Mouse (Mus musculus) liver (tissue): Measurements from ENCODE around the gene Flywch2.

ENCODE experiments used
- DNase-seq: peaks from one replicate; pipeline ENCODE4 v3.0.0-alpha.2; 2020; ENCODE audit warnings: mixed read lengths

Flywch2 gene

DNA sequence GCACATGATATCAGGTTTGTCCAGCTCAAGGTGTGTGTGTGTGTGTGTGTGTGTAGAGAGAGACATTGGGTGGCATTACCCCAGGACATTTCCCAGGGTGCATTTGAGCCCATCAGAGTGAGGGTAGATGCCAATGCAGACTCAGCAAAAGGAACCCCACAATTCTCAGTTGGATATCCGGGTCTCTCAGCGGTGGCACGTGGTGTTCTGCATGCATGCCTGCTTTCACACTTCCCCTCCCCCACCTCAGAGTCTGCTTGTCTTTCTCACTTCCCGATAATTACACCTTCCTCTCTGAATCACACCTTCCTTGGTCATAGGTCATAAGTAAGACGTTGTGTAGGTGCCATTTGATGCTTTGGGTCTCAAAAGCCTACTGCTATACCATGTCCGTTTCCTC is 37.9 kb downstream of the Flywch2 start:
- no peak for DNase-seq

DNA sequence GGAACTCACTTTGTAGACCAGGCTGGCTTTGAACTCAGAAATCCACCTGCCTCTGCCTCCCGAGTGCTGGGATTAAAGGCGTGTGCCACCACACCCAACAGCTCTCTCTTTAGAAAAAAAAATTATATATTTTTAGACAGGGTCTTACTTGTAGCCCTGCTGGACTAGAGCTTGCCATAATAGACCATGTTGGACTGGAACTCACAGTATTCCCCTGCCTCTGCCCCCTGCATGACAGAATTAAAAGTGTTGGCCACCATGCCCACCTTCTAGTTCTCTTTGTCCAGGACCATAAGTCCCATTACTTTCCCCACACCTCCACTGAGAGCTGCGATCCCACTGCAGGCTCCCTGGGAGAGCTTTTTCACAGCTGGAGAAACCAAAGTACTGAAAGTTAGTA is 38.4 kb downstream of the Flywch2 start:
- no peak for DNase-seq

DNA sequence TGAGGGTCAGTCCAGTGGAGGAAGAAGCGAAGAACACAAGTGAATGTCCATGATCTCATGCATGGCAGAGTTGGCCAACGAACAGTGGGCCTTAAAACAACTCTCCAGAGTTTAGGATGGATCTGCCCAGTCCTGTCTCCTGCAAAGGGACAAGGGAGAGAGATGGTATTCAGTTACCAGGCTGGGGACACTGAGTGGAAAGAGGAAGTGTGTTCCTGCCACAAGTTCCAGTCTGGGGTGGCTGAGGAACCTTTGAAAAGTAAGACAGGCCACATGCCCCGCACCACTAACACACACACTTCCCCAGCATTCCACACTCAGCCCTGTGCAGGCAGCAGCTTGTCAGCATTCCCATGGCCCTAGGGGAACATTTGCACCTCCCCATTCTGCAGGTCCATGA is 39.1 kb downstream of the Flywch2 start:
- no peak for DNase-seq

DNA sequence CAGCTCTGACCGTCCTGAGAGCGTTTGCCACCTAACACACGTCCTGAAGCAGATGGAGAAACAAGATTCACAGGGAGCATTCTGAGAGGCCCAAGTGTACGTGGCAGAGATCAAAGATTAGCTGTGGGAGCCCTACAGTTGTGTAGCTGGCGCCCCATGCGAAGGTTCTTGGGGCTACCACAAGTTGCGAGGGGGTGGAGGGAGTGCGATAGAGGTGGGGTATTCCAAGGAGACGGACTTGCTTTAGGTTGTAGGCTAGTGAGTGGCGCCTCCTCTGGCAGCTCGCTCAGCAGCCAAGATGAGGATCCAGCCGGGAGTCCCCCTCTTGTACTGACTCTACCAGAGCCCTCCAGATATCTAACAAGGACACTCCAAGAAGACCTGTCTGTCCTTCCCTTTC is 39.6 kb downstream of the Flywch2 start:
- DNase-seq: no peak

DNA sequence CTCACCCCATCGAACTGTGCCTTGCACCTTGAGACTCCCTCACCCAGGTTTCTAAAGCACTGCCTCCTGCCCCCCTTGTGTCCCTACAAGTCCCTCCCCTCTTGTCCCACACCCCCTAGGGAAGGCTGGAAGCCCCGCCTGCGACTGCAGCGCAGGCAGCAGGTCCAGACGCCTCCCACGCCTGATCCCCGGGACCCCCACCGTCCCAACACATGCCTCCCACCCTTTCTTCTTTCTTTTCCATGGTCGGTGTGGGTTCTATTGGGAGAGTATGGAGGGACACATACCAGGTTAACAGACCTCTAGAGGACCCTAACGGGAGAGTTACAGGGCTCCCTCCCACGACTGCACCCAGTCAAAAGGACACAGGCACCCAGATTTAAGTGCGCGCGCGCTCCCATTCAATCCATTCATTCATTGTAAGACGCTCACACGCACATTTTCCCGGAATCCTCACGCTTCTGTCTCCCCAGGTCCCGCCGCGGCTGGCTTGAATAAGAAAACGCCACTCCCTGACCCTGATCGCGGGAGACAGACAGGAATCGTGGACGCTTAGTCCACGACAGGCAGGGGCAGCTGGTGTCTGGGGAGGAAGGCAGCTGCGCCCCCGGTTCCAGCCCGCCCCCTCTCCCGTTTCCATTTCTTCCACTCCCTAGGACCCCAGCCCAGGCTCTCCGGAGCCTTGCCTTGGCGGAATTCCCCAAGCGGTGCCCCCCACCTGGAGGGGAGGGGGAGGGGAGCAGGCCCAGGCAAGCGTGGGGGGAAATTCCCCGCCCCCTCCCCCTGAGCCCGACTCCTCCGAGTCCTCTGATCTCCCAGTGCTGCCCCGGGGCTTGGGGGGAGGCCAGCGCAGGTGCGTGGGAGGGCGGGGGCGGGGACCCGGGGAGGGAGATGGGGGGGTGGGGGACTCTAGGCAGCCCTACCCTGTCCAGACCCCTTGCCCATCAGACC is 40.3 kb downstream of the Flywch2 start, which contains the start of gene Kremen2:
TSS of gene Kremen2 (minus strand) at position 533 of the 951 bp plus-strand sequence.
- DNase-seq: no peak

DNA sequence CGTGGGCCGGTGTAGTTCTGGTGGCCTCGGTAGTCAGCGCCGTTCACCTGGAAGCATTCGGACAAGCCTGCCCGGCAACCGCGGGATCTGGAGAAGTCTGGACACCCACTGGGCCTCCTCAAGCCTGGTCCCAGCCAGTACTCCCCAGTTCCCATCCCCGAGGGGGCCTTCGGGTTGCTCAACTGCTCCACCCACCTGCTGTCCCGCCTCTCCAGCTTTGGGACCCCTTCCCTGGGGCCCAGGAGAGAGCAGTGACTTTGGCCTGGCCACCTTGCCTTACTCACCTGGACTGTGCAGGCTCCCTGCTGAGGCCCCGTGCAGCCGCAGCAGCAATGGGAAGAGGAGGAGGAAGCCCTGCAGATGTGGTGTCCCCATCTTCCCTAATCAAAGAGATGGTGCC is 41.2 kb downstream of the Flywch2 start:
- DNase-seq: no peak

DNA sequence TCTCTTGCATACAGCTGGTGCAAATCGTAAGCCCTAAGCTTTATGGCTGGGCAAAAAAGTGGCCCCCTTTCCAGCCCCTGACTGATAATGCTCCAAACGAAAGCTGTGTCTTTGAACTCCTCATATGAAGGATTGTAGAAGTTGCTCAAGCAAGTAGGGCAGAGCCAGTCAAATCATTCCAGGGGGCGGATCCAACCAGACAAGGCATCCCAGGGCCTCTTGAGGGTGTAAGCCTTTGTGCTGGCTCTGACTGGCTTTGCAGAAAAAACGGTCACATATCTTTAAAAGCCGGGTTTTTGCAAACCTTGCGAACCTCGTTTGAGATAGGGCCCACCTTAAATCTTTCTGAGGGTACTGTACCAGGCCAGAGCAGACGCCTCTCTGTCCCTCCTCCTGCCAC is 41.8 kb downstream of the Flywch2 start:
- DNase-seq: no peak

DNA sequence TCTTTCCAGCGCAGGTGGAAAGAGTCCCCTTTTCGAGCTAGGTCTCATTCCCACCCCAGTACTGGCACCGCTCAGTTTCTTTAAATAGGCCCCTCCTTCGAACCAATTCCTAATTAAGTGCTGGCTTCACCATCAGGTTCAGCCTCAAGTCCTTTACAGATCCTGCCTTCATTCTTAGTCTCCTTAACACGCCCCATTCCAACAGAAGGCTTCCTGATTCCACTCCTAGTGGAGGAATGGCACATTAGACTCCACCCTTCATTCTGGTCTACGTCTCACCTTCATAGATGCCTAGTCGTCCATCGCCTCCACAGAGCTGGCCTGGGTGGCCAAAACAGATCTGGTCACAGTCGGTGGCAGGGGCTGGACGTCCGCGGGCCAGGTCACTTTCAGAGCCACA is 42.9 kb downstream of the Flywch2 start:
- no peak for DNase-seq

DNA sequence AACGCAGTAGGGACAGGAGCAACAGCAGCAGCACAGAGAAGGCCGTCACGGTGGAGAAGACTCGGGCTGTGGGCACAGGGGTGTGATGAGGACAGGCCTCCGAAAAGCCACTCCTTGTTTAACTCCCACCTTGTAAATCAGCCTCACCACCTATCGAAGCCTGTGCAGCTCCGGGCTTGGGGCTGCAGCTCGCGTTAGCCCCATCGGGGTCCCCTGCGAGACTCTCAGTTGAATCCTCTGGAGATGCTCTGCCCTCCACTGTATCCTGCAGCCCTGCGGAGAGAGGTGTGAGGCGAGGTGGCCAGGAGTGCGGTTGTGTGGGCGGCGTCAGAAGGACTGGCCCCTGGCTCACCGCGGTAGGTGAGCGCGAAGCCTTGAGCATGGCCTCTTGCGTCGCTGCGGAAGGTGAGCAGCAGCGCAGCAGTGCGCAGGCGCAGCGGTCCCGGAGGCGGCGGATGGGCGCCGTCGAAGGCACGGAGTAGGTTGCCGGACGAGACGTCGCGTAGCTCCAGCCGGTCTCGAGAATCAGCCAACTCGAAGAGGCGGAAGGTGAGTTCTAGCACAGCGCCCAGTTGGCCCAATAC is 43.6 kb downstream of the Flywch2 start:
- DNase-seq: no peak

DNA sequence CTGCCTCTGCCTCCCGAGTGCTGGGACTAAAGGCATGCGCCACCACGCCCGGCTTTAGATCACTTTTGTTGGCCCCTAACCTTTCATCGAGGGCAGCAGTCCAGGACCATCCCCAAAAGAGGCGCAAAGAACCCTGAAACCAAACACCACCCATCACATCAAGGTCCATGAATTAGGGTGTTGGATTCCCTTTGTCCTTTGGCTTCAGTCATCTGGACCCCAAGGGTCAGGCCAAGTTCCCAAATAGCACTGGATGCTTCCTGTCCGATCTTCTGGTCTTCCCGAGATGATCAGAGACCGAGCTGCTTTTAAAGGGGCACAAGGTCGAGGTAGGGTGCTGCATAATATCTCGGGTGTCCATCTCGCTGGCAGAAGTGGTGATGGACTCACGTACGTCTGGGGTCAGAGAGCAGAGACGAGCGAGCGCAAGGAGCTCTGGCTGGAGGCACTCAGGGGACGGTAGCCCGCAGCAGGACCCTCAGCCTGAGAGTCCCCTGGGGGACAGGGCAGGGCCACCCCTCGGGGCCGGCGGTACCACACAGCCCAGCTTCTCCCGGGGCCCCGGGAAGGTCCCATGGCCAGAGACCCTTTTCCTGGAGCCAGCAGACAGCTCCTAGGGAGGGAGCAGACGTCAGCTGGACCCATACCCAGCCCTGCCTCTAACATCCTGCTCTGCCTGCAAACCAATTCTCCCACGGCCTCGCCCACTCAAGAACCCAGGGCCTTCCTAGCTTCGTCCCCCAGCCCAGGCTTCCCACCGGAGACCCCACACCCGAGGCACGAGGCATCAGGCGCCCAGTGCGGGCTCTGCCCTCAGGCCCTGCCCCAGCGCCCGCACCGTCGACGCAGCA is 44.3 kb downstream of the Flywch2 start:
- DNase-seq: no peak

DNA sequence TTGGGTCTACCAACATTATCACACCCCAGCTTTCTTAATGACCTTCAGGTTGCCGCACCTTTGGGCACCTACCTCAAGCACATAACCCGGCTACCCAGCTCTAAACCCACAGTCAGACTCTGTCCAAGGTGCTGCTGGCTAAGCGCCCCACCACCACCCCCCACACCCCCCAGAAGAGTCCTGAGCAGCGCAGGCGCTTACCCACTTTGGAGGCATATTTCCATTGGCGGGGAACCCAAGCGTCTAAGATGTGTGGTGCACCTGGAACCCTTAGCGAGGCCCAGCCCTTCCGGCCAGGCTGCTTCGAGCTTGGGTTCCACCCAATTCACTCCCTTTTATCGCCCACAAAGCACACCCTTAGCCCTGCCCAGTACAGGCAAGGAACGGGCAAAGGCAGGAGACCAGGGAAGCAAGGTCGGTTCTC is 45.3 kb downstream of the Flywch2 start, which contains the start of gene Paqr4:
TSS of gene Paqr4 (minus strand) at position 270 of the 424 bp plus-strand sequence.
- DNase-seq: peak; percentile 72

DNA sequence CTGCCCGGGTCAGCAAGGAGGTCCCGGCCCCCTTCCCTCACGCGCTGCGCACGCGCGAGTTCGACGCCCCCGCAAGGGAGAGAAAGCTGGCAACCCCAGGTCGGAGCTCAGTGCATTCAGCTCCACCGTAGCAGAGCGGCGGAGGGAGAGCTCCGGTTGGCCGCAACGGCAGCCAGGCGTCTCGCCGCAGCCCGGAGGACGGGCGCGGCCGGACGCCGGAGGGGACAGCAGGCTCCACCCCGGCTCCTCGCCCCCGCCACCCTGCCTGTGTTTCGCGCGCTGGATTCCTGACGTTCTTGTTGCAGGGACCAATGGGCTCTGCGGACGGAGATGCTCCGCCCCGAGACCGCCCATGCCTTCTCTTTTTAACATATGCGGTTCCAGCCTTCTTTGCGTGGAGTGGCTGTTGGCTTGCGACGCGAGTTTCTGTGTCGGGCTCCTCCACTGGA is 45.7 kb downstream of the Flywch2 start:
- DNase-seq: peak; percentile 91

DNA sequence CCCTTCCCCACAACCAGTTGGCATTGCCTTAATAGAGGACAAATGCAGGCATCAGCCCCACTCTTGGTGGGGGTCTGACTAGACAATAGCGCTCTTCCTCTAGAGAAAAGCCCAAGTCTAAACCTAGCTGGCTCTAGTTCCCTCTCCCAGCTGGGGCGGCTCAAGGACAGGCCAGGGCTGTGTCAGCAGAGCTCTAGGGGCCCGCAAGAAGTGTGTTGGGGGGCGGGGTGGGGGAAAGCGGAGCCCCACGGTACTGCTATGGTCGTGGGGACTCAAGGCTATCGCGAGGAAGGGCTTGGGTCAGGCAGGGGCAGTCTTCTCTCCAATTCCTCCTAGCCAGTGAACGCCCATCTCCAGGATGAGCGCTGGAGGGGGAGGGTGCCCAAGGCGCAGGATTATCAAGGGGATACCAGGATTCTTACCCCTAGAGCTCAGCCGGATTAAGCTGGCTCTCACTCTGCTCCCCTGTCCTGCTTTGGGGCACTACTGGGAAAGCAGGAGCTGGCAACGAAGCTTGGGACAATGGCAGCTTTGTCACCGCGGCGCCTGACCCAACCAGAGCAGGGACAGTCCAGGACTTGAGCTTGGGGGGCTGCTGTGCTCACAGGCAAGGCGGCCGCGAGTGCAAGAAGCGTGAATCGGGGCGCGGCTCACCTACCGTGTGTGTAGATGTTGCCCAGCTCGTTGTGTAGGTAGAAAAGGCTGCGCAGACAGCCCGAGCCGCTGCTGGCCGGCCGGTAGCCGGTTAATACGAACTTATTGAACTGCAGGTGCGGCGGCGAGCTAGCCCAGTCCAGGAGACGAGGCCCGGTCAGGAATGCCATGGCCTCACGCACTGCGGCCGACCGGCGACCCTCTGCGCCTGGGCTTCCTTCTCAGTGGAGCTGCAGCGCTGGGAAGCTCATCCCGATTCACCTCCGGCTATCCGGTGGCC is 46.4 kb downstream of the Flywch2 start:
- no peak for DNase-seq

DNA sequence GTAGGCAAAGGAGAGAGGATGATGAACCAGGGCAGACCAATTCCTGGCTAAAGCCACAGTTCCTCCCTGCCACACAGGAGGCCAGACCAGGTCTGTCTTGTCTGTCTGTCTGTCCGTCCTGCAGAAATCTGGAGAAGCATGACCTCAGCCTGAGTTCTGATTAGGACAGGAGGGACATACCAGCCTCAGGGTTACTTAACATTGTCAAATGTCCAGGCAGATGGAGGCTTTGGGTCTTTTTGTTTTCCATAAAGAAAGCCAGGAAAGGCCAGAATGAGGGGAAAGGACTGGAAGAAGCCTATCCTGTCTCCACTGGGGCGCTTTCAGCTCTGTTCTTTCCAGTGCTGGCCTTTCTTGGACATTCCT is 47.1 kb downstream of the Flywch2 start:
- DNase-seq: no peak

DNA sequence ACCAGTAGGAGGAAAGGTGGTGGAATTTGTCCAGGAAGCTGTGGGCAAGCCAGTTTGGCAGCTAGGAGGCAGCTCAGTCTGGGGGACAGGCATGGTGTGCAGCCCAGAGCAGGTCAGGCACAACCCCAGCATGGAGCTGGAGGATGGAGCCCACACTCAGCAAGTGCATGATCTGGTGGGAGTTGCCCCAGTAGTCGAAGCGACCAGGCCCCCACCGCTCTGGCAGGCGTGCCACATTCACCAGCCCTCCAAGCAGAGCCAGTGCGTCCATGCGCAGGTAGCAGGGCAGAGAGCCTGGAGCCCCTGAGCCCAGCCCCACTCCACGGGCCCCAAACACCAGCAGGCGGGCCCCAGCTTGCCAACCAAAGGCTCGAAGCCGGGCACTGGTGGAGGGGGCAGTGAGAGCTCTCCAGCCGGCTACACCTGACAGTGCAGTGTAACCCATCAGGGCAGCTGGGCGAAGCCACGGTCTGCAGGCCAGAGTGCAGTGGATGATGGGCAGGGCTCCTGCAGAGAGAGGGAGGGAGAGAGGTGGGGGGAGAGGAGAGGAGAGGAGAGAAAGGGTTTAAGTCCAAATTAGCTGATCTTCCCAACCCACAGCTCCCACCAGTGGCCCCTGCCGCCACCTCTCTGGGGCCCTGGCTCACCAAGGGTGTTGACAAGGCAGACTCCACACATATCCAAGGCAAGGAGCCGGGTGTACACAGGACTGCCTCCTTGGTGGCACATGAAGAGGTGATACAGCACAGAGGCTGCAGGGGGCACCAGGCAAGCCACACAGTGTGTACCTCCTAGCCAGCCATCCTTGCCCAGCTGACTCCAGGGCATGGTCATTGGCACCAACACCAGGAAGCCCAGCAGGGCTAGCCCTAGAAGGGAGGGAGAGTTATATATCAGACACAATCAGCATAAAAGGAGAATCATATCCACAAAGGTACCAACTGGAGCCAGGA is 48.1 kb downstream of the Flywch2 start:
- DNase-seq: no peak

DNA sequence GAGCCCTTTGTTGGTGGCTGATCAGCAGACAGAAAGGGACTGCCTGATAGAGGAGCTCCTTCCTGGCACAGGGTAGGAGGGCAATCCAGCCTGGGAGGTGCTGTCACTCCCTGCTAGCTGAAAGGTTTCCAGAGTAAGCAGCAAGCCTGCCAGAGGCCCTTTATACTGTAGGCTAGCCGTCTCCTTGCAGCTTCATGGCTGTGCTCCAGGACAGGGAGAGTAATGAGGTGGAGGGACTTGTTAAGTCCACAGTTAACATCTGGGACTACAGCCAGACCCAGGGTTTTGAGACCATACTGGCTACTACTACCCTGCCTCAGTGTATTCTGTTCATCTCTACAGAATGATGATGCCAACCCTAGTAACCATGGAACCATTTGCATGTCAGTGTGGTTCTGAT is 51.5 kb downstream of the Flywch2 start:
- DNase-seq: no peak

DNA sequence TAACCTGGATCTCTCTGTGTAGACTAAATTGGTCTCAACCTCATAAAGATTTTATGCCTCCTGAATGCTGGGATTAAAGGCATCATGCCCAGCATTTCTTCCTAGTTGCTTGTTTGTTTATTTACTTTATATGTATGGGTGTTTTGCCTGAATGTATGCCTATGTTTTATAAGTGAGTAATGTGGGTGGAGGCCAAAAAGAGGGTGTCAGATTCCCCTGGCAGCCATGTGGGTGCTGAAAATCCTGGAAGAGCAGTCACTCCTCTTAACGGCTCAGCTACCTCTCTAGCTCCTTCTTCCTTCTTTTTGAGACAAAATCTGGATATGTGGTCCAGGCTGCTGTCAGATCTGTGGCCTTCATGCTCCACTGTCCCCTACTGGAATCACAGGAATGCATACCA is 55.4 kb downstream of the Flywch2 start:
- no peak for DNase-seq
